Mouse (Mus musculus) embryonic facial prominence, embryonic 12.5 days (tissue): ENCODE results near the gene Atp6v1f. TPM values are rescaled to one million over a fixed set of nuclear protein-coding genes. Genes with fewer than 3 reads are reported as not detected.

ENCODE experiments used
- ATAC-seq: fragments of 200-750 bp; cut with Nextera tagmentation; 2 replicates; pipeline ENCODE4 v1.8.0; 2017; ENCODE audit not compliant: insufficient number of reproducible peaks, insufficient read depth, low FRiP score, low TSS enrichment
- H3K27ac ChIP-seq: fragments of 300-500 bp; sonication (generic); 2 replicates; pipeline ENCODE4 v1.5.1; 2016; ENCODE audit warnings: mild to moderate bottlenecking
- H3K27me3 ChIP-seq: fragments of 300-500 bp; sonication (generic); 2 replicates; pipeline ENCODE4 v1.6.1; 2016; ENCODE audit warnings: mild to moderate bottlenecking, moderate library complexity
- H3K36me3 ChIP-seq: fragments of 300-500 bp; sonication (generic); 2 replicates; pipeline ENCODE4 v1.6.1; 2016; ENCODE audit warnings: mild to moderate bottlenecking
- H3K4me1 ChIP-seq: fragments of 300-500 bp; sonication (generic); 2 replicates; pipeline ENCODE4 v1.6.1; 2016
- H3K4me2 ChIP-seq: fragments of 300-500 bp; sonication (generic); replicated peaks from 2 replicates; pipeline ENCODE4 v1.6.1; 2016; ENCODE audit warnings: mild to moderate bottlenecking, moderate library complexity
- H3K4me3 ChIP-seq: fragments of 300-500 bp; sonication (generic); 2 replicates; pipeline ENCODE4 v1.5.1; 2016; ENCODE audit warnings: mild to moderate bottlenecking
- H3K9ac ChIP-seq: fragments of 300-500 bp; sonication (generic); 2 replicates; pipeline ENCODE4 v1.6.1; 2016; ENCODE audit warnings: mild to moderate bottlenecking, moderate library complexity
- H3K9me3 ChIP-seq: fragments of 300-500 bp; sonication (generic); 2 replicates; pipeline ENCODE4 v1.6.1; 2016; ENCODE audit warnings: mild to moderate bottlenecking, moderate library complexity
- WGBS: fragments of 180-500 bp; shearing (Covaris S2); methylation state at CpG from one replicate; pipeline ENCODE4 v1.1.7; 2016; 5-methylcytosine and 5-hydroxymethylcytosine counted together
- polyA plus RNA-seq: library from polyadenylated mRNA; unstranded; fragments of >200 nt; fragmentation: Nextera tagmentation; extraction: Ambion mirVana; gene quantifications from 2 replicates; pipeline ENCODE4 v1.2.1, GENCODE M21; 2016

Atp6v1f gene
- polyA plus RNA-seq, result 196 and 217 TPM in 2 replicates

DNA sequence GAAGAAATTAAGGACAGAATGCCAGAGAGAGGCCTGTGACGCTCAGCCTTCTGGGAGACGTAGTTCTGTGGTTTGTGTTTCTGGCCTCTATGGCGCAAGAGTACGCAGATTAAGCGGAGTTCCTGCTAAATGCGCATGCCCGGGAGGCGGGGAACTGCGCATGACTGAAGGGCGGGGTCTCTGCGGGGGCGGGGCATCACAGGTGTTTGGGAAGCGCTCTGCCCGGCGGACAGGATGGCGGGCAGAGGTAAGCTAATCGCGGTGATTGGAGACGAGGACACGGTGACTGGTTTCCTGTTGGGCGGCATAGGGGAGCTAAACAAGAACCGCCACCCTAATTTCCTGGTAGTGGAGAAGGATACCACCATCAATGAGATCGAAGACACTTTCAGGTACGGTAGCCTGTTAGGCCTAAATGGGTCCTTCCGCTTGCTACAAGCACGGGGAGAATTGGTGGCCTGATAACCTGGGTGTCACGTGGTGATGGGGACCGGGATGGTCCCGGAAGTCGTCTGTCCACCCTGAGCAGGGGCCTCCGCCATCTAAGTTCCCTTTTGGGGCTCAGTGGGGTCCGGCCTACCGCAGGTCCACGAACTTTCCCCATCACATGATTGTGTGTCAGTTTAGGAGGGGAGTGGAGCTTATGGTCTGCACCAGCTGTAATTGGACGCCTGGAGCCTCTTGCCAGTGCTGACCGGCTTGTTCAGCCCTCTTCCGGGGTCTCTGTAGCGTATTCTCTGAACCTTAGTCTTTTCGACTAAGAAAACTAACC is at the start of gene Atp6v1f:
TSS of gene Atp6v1f (plus strand) at position 136 of the 772 bp plus-strand sequence.
- H3K9ac ChIP-seq, result peak within 1 kb of the TSS; percentile 70
- peak; percentile 85 for ATAC-seq
- WGBS, result under 1% methylated on average over 39 of the region's 39 CpGs
- peaks cover 9% of the 10 kb centered on the region for H3K4me1 ChIP-seq
- H3K36me3 ChIP-seq, result peaks cover 20% of the 10 kb centered on the region
- 0 out of 2 replicates have a peak within 1 kb of the TSS, but pooled peaks have one; percentile 54 for H3K27ac ChIP-seq
- H3K4me3 ChIP-seq, result peak within 1 kb of the TSS; percentile 74
- peak within 1 kb of the TSS; percentile 75 for H3K4me2 ChIP-seq
- H3K9me3 ChIP-seq, result no peaks in the 10 kb centered on the region
- H3K27me3 ChIP-seq, result no peaks in the 10 kb centered on the region

DNA sequence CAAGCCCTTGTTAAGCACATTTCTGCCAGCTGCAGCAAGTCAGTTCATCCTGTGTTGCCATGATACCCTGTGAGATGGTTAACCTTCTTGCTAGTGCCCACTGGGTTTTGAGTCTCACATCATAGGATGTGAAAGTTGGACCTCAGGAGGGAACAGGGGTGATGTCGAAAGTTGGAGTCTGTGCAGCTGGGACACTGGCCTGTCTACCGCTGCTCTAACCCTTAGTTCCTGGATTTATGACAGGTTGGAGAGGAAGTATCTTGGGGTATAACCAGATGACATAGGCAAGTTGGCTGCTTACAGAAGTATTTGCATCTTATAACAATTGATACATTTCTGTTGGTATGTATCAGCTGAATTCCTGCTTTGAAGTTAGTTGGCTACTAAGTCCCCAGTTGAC is 46.9 kb upstream of the Atp6v1f start:
- H3K36me3 ChIP-seq, result peaks cover 14% of the 10 kb centered on the region; the same call in 1 of the 2 replicates
- no peaks in the 10 kb centered on the region for H3K4me1 ChIP-seq
- no peaks in the 10 kb centered on the region for H3K27me3 ChIP-seq
- H3K9me3 ChIP-seq, result no peaks in the 10 kb centered on the region
- ATAC-seq, result no peak
- H3K27ac ChIP-seq, result no peak overlapping the region
- no peak overlapping the region for H3K9ac ChIP-seq
- WGBS, result 89% methylated on average over 2 of the region's 2 CpGs
- H3K4me3 ChIP-seq, result no peak overlapping the region
- no peak overlapping the region for H3K4me2 ChIP-seq

DNA sequence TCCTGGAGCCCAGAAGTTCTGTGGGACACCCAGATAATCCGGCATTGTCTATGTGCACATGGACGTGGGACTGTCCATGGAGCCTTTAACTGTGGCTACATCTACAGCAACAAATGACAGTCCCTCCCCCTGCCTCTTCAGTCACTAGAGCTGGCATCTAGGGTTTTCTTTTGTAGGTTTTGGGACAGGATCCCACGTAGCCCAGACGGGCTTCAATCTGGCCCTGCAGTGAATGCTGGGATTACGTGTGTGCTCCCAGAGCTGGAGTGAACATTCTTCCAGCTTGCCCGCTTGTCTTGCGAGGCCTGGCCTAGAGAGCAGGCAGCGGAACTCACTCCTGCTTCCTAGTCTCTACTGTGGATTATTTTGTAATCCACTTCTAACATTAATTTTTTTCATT is 42.4 kb upstream of the Atp6v1f start:
- Histone ChIP-seq H3K9ac (no peak overlapping the region), H3K36me3 (no peaks in the 10 kb centered on the region), H3K27me3 (no peaks in the 10 kb centered on the region), H3K4me3 (no peak overlapping the region), H3K4me1 (no peaks in the 10 kb centered on the region), H3K9me3 (no peaks in the 10 kb centered on the region), H3K4me2 (no peak overlapping the region), H3K27ac (no peak overlapping the region)
- 85% methylated on average over 8 of the region's 8 CpGs for WGBS
- ATAC-seq, result no peak

DNA sequence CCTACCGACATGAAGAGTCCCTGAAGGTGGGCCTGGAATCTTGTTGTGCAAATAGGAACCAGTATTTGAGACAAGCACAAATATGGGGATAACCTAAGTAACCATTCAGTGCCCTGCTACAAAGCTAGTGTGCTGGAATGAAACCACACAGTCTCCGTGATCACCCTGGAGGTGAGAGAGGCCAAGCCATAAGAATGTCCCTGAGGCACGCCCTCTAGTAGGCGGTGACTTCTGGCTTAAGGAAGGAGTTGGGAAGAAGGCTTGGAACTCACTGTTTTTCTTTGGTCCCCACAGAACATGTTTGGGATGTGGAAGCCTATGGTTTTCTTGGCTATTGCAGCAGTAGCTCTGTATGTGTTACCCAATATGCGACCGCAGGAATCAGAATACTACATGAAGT is 41.2 kb upstream of the Atp6v1f start:
- WGBS, result 70% methylated on average over 6 of the region's 6 CpGs
- no peaks in the 10 kb centered on the region for H3K9me3 ChIP-seq
- peaks cover 8% of the 10 kb centered on the region for H3K4me1 ChIP-seq
- no peak overlapping the region for H3K27ac ChIP-seq
- ATAC-seq, result no peak
- H3K36me3 ChIP-seq, result no peaks in the 10 kb centered on the region
- no peak overlapping the region for H3K9ac ChIP-seq
- H3K27me3 ChIP-seq, result peaks cover 1% of the 10 kb centered on the region; the same call in 1 of the 2 replicates
- no peak overlapping the region for H3K4me3 ChIP-seq
- no peak overlapping the region for H3K4me2 ChIP-seq

DNA sequence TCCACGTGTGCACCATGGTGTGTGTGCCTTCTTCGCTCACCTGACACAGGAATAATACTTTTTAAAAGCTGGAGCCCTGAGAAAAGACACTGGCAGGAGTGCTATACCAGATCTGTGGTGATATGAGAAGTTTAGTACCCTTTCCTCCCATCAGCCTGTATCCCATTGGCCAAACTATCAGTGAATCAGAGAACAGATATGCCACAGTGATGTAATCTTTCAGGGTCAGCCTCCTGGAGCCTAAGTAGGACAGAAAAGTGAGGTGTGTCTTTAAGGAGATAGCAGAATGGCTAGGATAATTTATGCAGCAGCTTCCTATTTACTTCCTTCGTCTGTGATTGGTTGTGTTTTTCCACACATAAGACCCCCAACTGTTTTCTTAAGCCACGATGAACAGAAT is 39.3 kb upstream of the Atp6v1f start:
- no peaks in the 10 kb centered on the region for H3K36me3 ChIP-seq
- H3K9ac ChIP-seq, result no peak overlapping the region
- peaks cover 22% of the 10 kb centered on the region for H3K4me1 ChIP-seq
- H3K27me3 ChIP-seq, result peaks cover 16% of the 10 kb centered on the region
- WGBS, result 58% methylated on average over 4 of the region's 4 CpGs
- no peaks in the 10 kb centered on the region for H3K9me3 ChIP-seq
- no peak for ATAC-seq
- no peak overlapping the region for H3K4me2 ChIP-seq
- H3K4me3 ChIP-seq, result no peak overlapping the region
- H3K27ac ChIP-seq, result no peak overlapping the region

DNA sequence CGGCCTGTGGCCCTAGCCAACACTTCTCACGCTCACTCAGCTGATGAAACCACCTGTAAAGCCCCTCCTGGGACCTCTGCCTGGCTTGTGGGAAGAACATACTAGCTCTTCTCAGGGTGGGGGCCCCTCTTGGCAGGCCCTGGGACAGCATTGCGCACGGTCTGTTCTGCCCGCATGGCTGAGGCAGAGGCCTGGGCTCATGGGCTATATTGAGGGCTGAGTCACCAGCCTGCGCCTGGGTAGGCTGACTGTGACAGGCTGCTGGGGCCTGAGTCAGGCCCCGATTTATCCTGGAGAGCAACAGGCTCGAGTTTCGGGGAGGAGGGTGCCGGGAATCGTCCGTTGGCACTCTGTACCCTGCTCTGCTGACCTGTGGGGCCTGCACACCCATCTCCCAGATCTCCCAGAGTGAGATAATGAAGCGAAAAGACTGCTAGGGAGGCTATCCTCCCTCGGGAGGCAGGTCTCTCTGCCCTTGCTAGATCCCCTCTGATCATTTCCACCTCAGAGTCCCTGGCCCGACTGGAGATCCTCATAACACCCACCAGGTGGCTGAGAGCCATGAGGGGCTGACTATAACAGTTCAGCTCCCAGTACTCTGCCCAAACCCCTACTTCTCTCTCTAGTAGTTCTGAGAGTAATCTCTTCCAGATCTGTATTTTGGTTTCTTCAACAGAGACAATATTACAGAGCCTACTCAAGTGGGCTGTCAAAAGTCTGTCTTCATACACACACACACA is 36.7 kb upstream of the Atp6v1f start:
- peaks cover 44% of the 10 kb centered on the region for H3K4me1 ChIP-seq
- no peaks in the 10 kb centered on the region for H3K9me3 ChIP-seq
- H3K4me2 ChIP-seq, result no peak overlapping the region
- no peak overlapping the region for H3K27ac ChIP-seq
- 42% methylated on average over 15 of the region's 15 CpGs for WGBS
- no peak overlapping the region; the same call in 1 of the 2 replicates for H3K9ac ChIP-seq
- ATAC-seq, result no peak
- H3K4me3 ChIP-seq, result no peak overlapping the region
- no peaks in the 10 kb centered on the region for H3K36me3 ChIP-seq
- peaks cover 29% of the 10 kb centered on the region for H3K27me3 ChIP-seq

DNA sequence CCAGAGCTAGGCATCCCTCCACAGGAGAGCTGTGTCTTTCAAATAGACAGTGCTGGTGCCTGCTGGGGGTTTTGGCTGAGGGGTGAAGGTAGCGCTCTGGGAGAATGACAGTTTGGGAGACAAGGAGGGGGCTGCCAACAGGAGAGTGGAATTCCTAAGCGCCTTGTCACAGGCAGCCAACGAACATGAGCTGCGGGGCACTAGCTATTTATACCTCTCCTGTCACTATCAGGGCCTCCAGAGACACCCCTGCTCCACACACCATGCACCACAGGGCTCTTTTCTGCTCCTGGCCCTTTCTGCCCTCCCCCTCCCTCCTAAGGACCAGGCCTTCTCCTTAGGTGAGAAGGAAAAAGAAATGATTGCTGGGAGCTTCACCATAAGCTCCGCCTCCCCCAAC is 36.0 kb upstream of the Atp6v1f start:
- Histone ChIP-seq H3K27me3 (peaks cover 29% of the 10 kb centered on the region), H3K4me1 (peaks cover 51% of the 10 kb centered on the region), H3K36me3 (no peaks in the 10 kb centered on the region)

DNA sequence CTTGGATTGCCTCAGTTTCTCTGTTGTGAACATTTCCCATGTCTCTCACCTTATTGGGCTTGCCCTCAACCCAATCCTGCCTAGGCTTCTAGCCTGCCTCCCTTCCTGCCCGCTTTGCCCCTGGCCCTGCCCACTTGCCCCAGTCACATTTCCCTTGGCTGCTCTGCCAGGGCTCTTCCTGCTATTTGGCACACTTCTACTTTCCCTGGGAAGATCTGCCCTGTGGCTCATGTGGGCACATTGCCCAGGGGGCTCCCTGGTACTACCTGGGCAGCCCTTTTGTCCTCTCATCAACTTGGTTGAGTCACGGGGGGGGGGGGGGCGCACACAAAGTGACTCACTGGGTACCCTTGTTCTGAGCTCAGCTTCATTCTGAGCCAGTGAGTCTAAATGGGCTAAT is 35.4 kb upstream of the Atp6v1f start:
- Histone ChIP-seq H3K9me3 (no peaks in the 10 kb centered on the region), H3K4me2 (no peak overlapping the region), H3K27me3 (peaks cover 29% of the 10 kb centered on the region)

More for the DNA sequence above, 36.0 kb upstream of the Atp6v1f start:
- H3K4me3 ChIP-seq, result no peak overlapping the region
- H3K27ac ChIP-seq, result no peak overlapping the region
- ATAC-seq, result no peak
- no peaks in the 10 kb centered on the region for H3K9me3 ChIP-seq
- WGBS, result 23% methylated on average over 5 of the region's 5 CpGs
- H3K9ac ChIP-seq, result no peak overlapping the region; the same call in 1 of the 2 replicates
- no peak overlapping the region for H3K4me2 ChIP-seq

DNA sequence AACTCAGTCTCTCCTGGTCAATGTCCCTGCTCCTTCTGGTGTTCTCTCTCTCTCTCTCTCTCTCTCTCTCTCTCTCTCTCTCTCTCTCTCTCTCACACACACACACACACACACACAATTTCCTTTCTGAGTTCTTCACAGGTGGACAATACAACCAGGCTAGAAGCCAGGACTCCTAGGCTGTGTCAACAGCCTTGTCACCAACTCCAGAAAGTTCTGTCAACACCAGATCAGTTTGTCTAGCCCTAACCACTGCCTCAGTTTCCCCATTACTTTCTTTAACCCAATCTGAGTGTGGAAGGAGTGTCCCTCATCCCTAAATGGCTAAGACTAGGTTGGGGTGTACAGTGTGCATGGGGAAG is 34.9 kb upstream of the Atp6v1f start:
- H3K4me2 ChIP-seq, result peak overlapping the region; percentile 84
- peaks cover 29% of the 10 kb centered on the region for H3K27me3 ChIP-seq
- peak overlapping the region; percentile 50 for H3K4me3 ChIP-seq
- peak overlapping the region; percentile 56; the same call in 1 of the 2 replicates for H3K9ac ChIP-seq
- ATAC-seq, result no peak
- H3K9me3 ChIP-seq, result no peaks in the 10 kb centered on the region
- H3K27ac ChIP-seq, result 0 out of 2 replicates have a peak overlapping the region, but pooled peaks have one; percentile 46
- no peaks in the 10 kb centered on the region for H3K36me3 ChIP-seq
- H3K4me1 ChIP-seq, result peaks cover 59% of the 10 kb centered on the region

More for the DNA sequence above, 35.4 kb upstream of the Atp6v1f start:
- Histone ChIP-seq H3K9ac (no peak overlapping the region), H3K4me3 (no peak overlapping the region), H3K36me3 (no peaks in the 10 kb centered on the region), H3K27ac (no peak overlapping the region), H3K4me1 (peaks cover 56% of the 10 kb centered on the region)
- WGBS, result 48% methylated on average over 3 of the region's 3 CpGs
- ATAC-seq, result no peak

DNA sequence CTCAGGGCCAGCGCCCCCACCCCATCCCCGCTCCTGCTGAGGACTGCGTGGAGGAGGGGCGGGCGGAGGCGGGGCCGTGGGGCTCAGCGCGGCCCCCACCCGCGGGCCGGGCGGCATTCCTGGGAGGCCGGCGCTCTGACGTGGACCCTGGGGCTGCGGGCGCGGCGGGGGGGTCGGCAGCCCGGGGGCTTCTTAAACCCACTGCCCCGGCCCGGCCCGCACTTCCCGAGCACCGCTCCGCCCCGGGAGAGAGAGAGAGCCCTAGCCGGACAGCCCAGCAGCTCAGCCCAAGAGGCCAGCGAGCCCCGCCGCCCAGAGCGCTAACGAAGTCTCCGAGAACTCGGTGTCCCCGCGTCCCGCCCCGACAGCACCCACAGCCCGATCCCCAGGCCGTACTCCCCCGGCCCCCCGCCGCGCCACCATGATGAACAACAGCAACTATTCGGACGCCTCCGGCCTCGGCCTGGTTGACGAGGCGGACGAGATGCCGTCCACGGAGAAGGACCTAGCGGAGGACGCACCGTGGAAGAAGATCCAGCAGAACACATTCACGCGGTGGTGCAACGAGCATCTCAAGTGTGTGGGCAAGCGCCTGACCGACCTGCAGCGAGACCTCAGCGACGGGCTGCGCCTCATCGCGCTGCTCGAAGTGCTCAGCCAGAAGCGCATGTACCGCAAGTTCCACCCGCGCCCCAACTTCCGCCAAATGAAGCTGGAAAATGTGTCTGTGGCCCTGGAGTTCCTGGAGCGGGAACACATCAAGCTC is 34.3 kb upstream of the Atp6v1f start, which contains the start of gene Flnc:
TSS of gene Flnc (plus strand) at position 219 of the 766 bp plus-strand sequence.
- no peaks in the 10 kb centered on the region for H3K36me3 ChIP-seq
- H3K4me2 ChIP-seq, result peak within 1 kb of the TSS; percentile 84
- H3K9ac ChIP-seq, result peak within 1 kb of the TSS; percentile 56
- under 1% methylated on average over 68 of the region's 77 CpGs for WGBS
- H3K27me3 ChIP-seq, result peaks cover 29% of the 10 kb centered on the region
- H3K27ac ChIP-seq, result peak within 1 kb of the TSS; percentile 86; the same call in 1 of the 2 replicates
- peaks cover 59% of the 10 kb centered on the region for H3K4me1 ChIP-seq
- H3K9me3 ChIP-seq, result no peaks in the 10 kb centered on the region
- no peak for ATAC-seq
- H3K4me3 ChIP-seq, result peak within 1 kb of the TSS; percentile 50
